Mouse (Mus musculus): ENCODE measurements around the gene Gm9887.

The Gm9887 gene

GRCm38 (mm10) chr12:69360997-69361899 is 11.0 kb downstream of the Gm9887 start:
- DNase-seq (ENCODE audit: extremely low spot score, low read depth, low spot score), result peak; percentile 91

GRCm38 (mm10) chr12:69360655-69360996 is 11.6 kb downstream of the Gm9887 start:
- no peak for DNase-seq (ENCODE audit: extremely low spot score, low read depth, low spot score)

- DNase-seq (ENCODE audit: extremely low spot score, low read depth, low spot score), result no peak
These were observed 15.0 kb downstream of the Gm9887 start for GRCm38 (mm10) chr12:69357300-69357646.

GRCm38 (mm10) chr12:69356546-69357299 is 15.5 kb downstream of the Gm9887 start, which contains the start of gene Nemf:
Gene Nemf, minus strand, starts transcription at chr12:69357165.
- peak; percentile 84 for DNase-seq (ENCODE audit: extremely low spot score, low read depth, low spot score)

GRCm38 (mm10) chr12:69351685-69352084 is 20.6 kb downstream of the Gm9887 start:
- no peak for DNase-seq (ENCODE audit: extremely low spot score, low read depth, low spot score)

GRCm38 (mm10) chr12:69349928-69350327 is 22.3 kb downstream of the Gm9887 start:
- DNase-seq (ENCODE audit: extremely low spot score, low read depth, low spot score), result no peak

GRCm38 (mm10) chr12:69333547-69333946 is 38.7 kb downstream of the Gm9887 start:
- DNase-seq (ENCODE audit: extremely low spot score, low read depth, low spot score), result no peak

GRCm38 (mm10) chr12:69332147-69332546 is 40.1 kb downstream of the Gm9887 start:
- DNase-seq (ENCODE audit: extremely low spot score, low read depth, low spot score), result no peak

- no peak for DNase-seq (ENCODE audit: extremely low spot score, low read depth, low spot score)
These were observed 41.1 kb downstream of the Gm9887 start for GRCm38 (mm10) chr12:69331187-69331586.
